Mouse (Mus musculus): ENCODE results near the gene Atxn1l. TPM values are rescaled to one million over a fixed set of nuclear protein-coding genes. Genes with fewer than 3 reads are reported as not detected.

The Atxn1l gene
- total and polyA plus RNA-seq, 3 experiments, result 4.6 to 15.2 (median 7.6) TPM

DNA sequence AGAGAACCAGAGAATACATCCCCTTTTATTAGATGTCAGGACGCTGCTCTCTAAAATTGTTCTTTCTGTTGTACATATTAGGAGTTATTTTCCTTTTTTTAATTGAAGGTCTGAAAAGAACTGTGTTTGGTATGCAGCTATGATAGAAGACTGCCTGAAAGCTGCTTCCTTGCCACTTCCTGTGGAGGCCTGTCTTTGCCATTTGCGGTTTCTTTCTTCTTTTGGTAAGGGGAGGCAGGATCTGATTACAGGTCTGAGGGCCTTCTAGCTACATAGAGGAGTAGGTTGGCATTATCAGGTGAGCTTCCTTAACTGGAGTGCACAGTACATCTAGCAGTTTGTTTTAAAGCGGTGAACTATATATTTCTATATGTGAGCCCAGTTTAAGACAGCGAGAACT is 29.6 kb downstream of the Atxn1l start:
- no peak for DNase-seq (ENCODE audit: extremely low read depth)
- no peak overlapping the region for H3K4me2 ChIP-seq (ENCODE audit: insufficient read depth, low read depth, poor library complexity, severe bottlenecking)
- peaks cover 0 to 20% of the 10 kb centered on the region in 2 experiments; a peak in 2 of 4 replicates for H3K4me1 ChIP-seq (ENCODE audit: control insufficient read depth in 1 of 2, insufficient read depth in 2 of 2)
- dilution Hi-C loops (cut with MboI; ENCODE audit: extremely low pct_ligation_motif_present, extremely low pct_unique_long_range_greater_than_20kb, low sequenced_read_pairs) (no loop called here), in situ Hi-C loops (cut with MboI; ENCODE audit: low pct_ligation_motif_present, low pct_unique_long_range_greater_than_20kb, low sequenced_read_pairs) (no loop called here)
- peaks cover 14% of the 10 kb centered on the region for H3K27me3 ChIP-seq (replicated peaks)
- TF ChIP-seq ZKSCAN1 (IDR thresholded peaks at IDR 0.05; ENCODE audit: borderline replicate concordance, low read depth, low read length) (no peak), ZMIZ1 (IDR thresholded peaks at IDR 0.05; ENCODE audit: low read depth, low read length) (no peak), USF2 (conservative IDR thresholded peaks at IDR 0.05; ENCODE audit: low read depth, low read length) (no peak), NRF1 (IDR thresholded peaks at IDR 0.05; ENCODE audit: low read depth, low read length) (no peak), IRF4 (IDR thresholded peaks at IDR 0.05; ENCODE audit: low read depth, low read length) (no peak), ELF1 (IDR thresholded peaks at IDR 0.05; ENCODE audit: low read depth, low read length) (no peak), UBTF (IDR thresholded peaks at IDR 0.05; ENCODE audit: low read depth, low read length) (no peak), JUND (conservative IDR thresholded peaks at IDR 0.05; ENCODE audit: low read depth, low read length) (no peak), EP300 (IDR thresholded peaks at IDR 0.05; ENCODE audit: low read length) (no peak), USF1 (IDR thresholded peaks at IDR 0.05; ENCODE audit: low read depth, low read length) (no peak), MEF2A (IDR thresholded peaks at IDR 0.05; ENCODE audit: borderline replicate concordance, low read depth, low read length) (no peak), TCF12 (IDR thresholded peaks at IDR 0.05; ENCODE audit: low read depth, low read length) (no peak), KAT2A (IDR thresholded peaks at IDR 0.05; ENCODE audit: insufficient replicate concordance, low read length) (no peak), MAZ (IDR thresholded peaks at IDR 0.05; ENCODE audit: low read depth, low read length) (no peak), PAX5 (IDR thresholded peaks at IDR 0.05; ENCODE audit: low read length) (no peak), JUN (IDR thresholded peaks at IDR 0.05; ENCODE audit: insufficient read depth, low read depth, low read length) (no peak), HCFC1 (IDR thresholded peaks at IDR 0.05; ENCODE audit: low read depth, low read length) (no peak), CTCF (conservative IDR thresholded peaks at IDR 0.05 in 1 of 2, IDR thresholded peaks at IDR 0.05 in 1 of 2; ENCODE audit: low read depth in 2 of 2, low read length in 2 of 2) (no peak)
- no peak overlapping the region for H3K9ac ChIP-seq (ENCODE audit: insufficient read depth, low read depth)
- H3K27ac ChIP-seq (ENCODE audit: insufficient read depth, low read depth), result no peak overlapping the region
- H3K9me3 ChIP-seq (replicated peaks; ENCODE audit: low read length), result no peaks in the 10 kb centered on the region
- H3K4me3 ChIP-seq (replicated peaks in 1 of 3; ENCODE audit: low read depth in 2 of 3, low read length in 2 of 3, poor library complexity in 1 of 3), result no peak overlapping the region
- H3K79me2 ChIP-seq (replicated peaks; ENCODE audit: control insufficient read depth, extremely low read depth, insufficient read depth, poor library complexity, severe bottlenecking), result no peaks in the 10 kb centered on the region
- peaks cover 2 to 39% of the 10 kb centered on the region in 2 experiments for H3K36me3 ChIP-seq (replicated peaks in 1 of 2; ENCODE audit: control insufficient read depth in 1 of 2, insufficient read depth in 1 of 2, low read length in 1 of 2)

DNA sequence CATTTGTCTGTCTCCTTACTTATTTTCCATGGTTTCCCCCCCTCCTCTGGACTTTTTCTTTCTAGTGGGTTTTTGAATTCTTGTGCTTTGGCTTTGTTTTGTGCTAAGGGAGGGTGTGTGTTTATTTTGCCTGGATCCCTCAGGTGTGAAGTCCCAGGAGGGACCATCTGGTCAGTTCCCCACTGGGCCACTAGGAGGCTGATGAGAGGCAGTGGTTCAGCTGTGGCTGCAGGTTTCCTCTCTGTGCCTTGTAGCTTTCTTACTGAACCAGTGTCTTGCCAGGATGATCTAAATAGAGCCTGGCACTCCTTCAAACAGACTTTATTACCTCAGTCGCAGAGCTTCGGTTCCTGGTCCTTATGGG is 30.7 kb downstream of the Atxn1l start:
- peaks cover 19% of the 10 kb centered on the region for H3K27me3 ChIP-seq (replicated peaks)
- no peak for TF ChIP-seq UBTF (IDR thresholded peaks at IDR 0.05; ENCODE audit: low read depth, low read length)
- peak; percentile 54 for TF ChIP-seq RAD21 (IDR thresholded peaks at IDR 0.05; ENCODE audit: low read depth, low read length)
- peak; percentile 39; the same call in 1 of the 2 replicates for TF ChIP-seq TCF12 (IDR thresholded peaks at IDR 0.05; ENCODE audit: low read depth, low read length)
- no peak for TF ChIP-seq BHLHE40 (IDR thresholded peaks at IDR 0.05; ENCODE audit: low read depth, low read length)
- TF ChIP-seq MAX (IDR thresholded peaks at IDR 0.05; ENCODE audit: low read length), result peak; percentile 51; the same call in 1 of the 2 replicates
- TF ChIP-seq ZC3H11A (IDR thresholded peaks at IDR 0.05; ENCODE audit: low read depth, low read length), result no peak
- peak; percentile 55; the same call in 1 of the 2 replicates for TF ChIP-seq IRF4 (IDR thresholded peaks at IDR 0.05; ENCODE audit: low read depth, low read length)
- TF ChIP-seq SIN3A (IDR thresholded peaks at IDR 0.05; ENCODE audit: low read length), result peak; percentile 63
- peak; percentile 64 for TF ChIP-seq SMC3 (IDR thresholded peaks at IDR 0.05; ENCODE audit: low read depth, low read length)
- 0 out of 2 replicates have a peak, but pooled peaks have one; percentile 24 for TF ChIP-seq MEF2A (IDR thresholded peaks at IDR 0.05; ENCODE audit: borderline replicate concordance, low read depth, low read length)
- peak; percentile 83 to 93 for TF ChIP-seq CTCF (conservative IDR thresholded peaks at IDR 0.05 in 1 of 2, IDR thresholded peaks at IDR 0.05 in 1 of 2; ENCODE audit: low read depth in 2 of 2, low read length in 2 of 2)
- H3K9ac ChIP-seq (ENCODE audit: insufficient read depth, low read depth), result no peak overlapping the region

More for the DNA sequence above, 30.7 kb downstream of the Atxn1l start:
- Histone ChIP-seq H3K4me1 (ENCODE audit: control insufficient read depth in 1 of 2, insufficient read depth in 2 of 2) (peaks cover 0 to 20% of the 10 kb centered on the region in 2 experiments; a peak in 2 of 4 replicates), H3K4me3 (replicated peaks in 1 of 3; ENCODE audit: low read depth in 2 of 3, low read length in 2 of 3, poor library complexity in 1 of 3) (no peak overlapping the region), H3K9me3 (replicated peaks; ENCODE audit: low read length) (no peaks in the 10 kb centered on the region), H3K36me3 (replicated peaks in 1 of 2; ENCODE audit: control insufficient read depth in 1 of 2, insufficient read depth in 1 of 2, low read length in 1 of 2) (peaks cover 0 to 32% of the 10 kb centered on the region in 2 experiments), H3K4me2 (ENCODE audit: insufficient read depth, low read depth, poor library complexity, severe bottlenecking) (peak overlapping the region; percentile 44), H3K79me2 (replicated peaks; ENCODE audit: control insufficient read depth, extremely low read depth, insufficient read depth, poor library complexity, severe bottlenecking) (no peaks in the 10 kb centered on the region), H3K27ac (ENCODE audit: insufficient read depth, low read depth) (no peak overlapping the region)
- in situ Hi-C loops (cut with MboI; ENCODE audit: low pct_ligation_motif_present, low pct_unique_long_range_greater_than_20kb, low sequenced_read_pairs), result no loop called here
- DNase-seq (ENCODE audit: extremely low read depth), result peak; percentile 82
- dilution Hi-C loops (cut with MboI; ENCODE audit: extremely low pct_ligation_motif_present, extremely low pct_unique_long_range_greater_than_20kb, low sequenced_read_pairs), result no loop called here
